Mouse (Mus musculus): ENCODE results near the gene Sugp1. TPM values are rescaled to one million over a fixed set of nuclear protein-coding genes. Genes with fewer than 3 reads are reported as not detected.

The Sugp1 gene
- polyA plus RNA-seq, 1 experiment from 2014 or later, result 36.3 TPM

GRCm38 (mm10) chr8:70089296-70089960 lies 46.8 kb downstream of the Sugp1 start:
- Histone ChIP-seq H3K4me1 (replicated peaks) (peaks cover 13% of the 10 kb centered on the region), H3K9ac (no peak overlapping the region), H3K27ac (no peak overlapping the region), H3K27me3 (replicated peaks) (peaks cover 72% of the 10 kb centered on the region), H3K4me3 (replicated peaks) (no peak overlapping the region), H3K4me2 (replicated peaks) (no peak overlapping the region), H3K36me3 (no peaks in the 10 kb centered on the region), H3K9me3 (no peaks in the 10 kb centered on the region)
- ATAC-seq, result no peak
- 60% methylated on average over 9 of the region's 9 CpGs for WGBS

GRCm38 (mm10) chr8:70092786-70093185 lies 50.2 kb downstream of the Sugp1 start:
- Histone ChIP-seq H3K9ac (no peak overlapping the region), H3K4me2 (replicated peaks) (no peak overlapping the region), H3K27ac (no peak overlapping the region), H3K9me3 (0 out of 2 replicates have a peak, but pooled peaks cover under 1% of the 10 kb centered on the region), H3K4me3 (replicated peaks) (no peak overlapping the region), H3K4me1 (replicated peaks) (peaks cover 6% of the 10 kb centered on the region), H3K36me3 (no peaks in the 10 kb centered on the region), H3K27me3 (replicated peaks) (peaks cover 45% of the 10 kb centered on the region)
- 54% methylated on average over 8 of the region's 8 CpGs for WGBS
- ATAC-seq, result no peak

- Histone ChIP-seq H3K4me1 (replicated peaks) (no peaks in the 10 kb centered on the region), H3K9ac (no peak overlapping the region), H3K27ac (no peak overlapping the region), H3K4me3 (replicated peaks) (no peak overlapping the region), H3K36me3 (no peaks in the 10 kb centered on the region), H3K9me3 (0 out of 2 replicates have a peak, but pooled peaks cover 2% of the 10 kb centered on the region), H3K27me3 (replicated peaks) (peaks cover 7% of the 10 kb centered on the region), H3K4me2 (replicated peaks) (no peak overlapping the region)
- 70% methylated on average over 8 of the region's 8 CpGs for WGBS
- no peak for ATAC-seq
Measured at GRCm38 (mm10) chr8:70099276-70099675, 56.7 kb downstream of the Sugp1 start.

- no peaks in the 10 kb centered on the region for H3K36me3 ChIP-seq
- no peaks in the 10 kb centered on the region for H3K4me1 ChIP-seq (replicated peaks)
- H3K27me3 ChIP-seq (replicated peaks), result 0 out of 2 replicates have a peak, but pooled peaks cover under 1% of the 10 kb centered on the region
- ATAC-seq, result no peak
- H3K4me2 ChIP-seq (replicated peaks), result no peak overlapping the region
- WGBS, result 84% methylated on average over 8 of the region's 8 CpGs
- H3K9me3 ChIP-seq, result 0 out of 2 replicates have a peak, but pooled peaks cover 2% of the 10 kb centered on the region
- H3K4me3 ChIP-seq (replicated peaks), result no peak overlapping the region
- no peak overlapping the region for H3K27ac ChIP-seq
- H3K9ac ChIP-seq, result no peak overlapping the region
Measured at GRCm38 (mm10) chr8:70100241-70100640, 57.6 kb downstream of the Sugp1 start.

- Histone ChIP-seq H3K4me3 (replicated peaks) (no peak overlapping the region), H3K9ac (no peak overlapping the region), H3K36me3 (no peaks in the 10 kb centered on the region), H3K27ac (no peak overlapping the region), H3K9me3 (no peaks in the 10 kb centered on the region), H3K4me1 (replicated peaks) (no peaks in the 10 kb centered on the region), H3K27me3 (replicated peaks) (peaks cover 5% of the 10 kb centered on the region), H3K4me2 (replicated peaks) (no peak overlapping the region)
- ATAC-seq, result peak; percentile 63; the same call in 1 of the 2 replicates
- WGBS, result 13% methylated on average over 6 of the region's 6 CpGs
Measured at GRCm38 (mm10) chr8:70104506-70104905, 61.9 kb downstream of the Sugp1 start.

GRCm38 (mm10) chr8:70104922-70105321 lies 62.3 kb downstream of the Sugp1 start:
- no peak overlapping the region for H3K27ac ChIP-seq
- H3K36me3 ChIP-seq, result no peaks in the 10 kb centered on the region
- no peak for ATAC-seq
- 74% methylated on average over 7 of the region's 7 CpGs for WGBS
- no peak overlapping the region for H3K4me2 ChIP-seq (replicated peaks)
- H3K9ac ChIP-seq, result no peak overlapping the region
- H3K27me3 ChIP-seq (replicated peaks), result peaks cover 9% of the 10 kb centered on the region
- no peaks in the 10 kb centered on the region for H3K9me3 ChIP-seq
- no peak overlapping the region for H3K4me3 ChIP-seq (replicated peaks)
- H3K4me1 ChIP-seq (replicated peaks), result no peaks in the 10 kb centered on the region

GRCm38 (mm10) chr8:70110451-70110850 lies 67.8 kb downstream of the Sugp1 start:
- no peak overlapping the region for H3K9ac ChIP-seq
- no peaks in the 10 kb centered on the region for H3K9me3 ChIP-seq
- peaks cover 4% of the 10 kb centered on the region; the same call in 1 of the 2 replicates for H3K4me1 ChIP-seq (replicated peaks)
- H3K4me2 ChIP-seq (replicated peaks), result no peak overlapping the region
- no peak overlapping the region for H3K27ac ChIP-seq
- no peaks in the 10 kb centered on the region for H3K36me3 ChIP-seq
- no peak overlapping the region for H3K4me3 ChIP-seq (replicated peaks)
- H3K27me3 ChIP-seq (replicated peaks), result peaks cover 61% of the 10 kb centered on the region
- WGBS, result 72% methylated on average over 2 of the region's 2 CpGs
- no peak for ATAC-seq

GRCm38 (mm10) chr8:70111192-70111795 lies 68.7 kb downstream of the Sugp1 start:
- WGBS, result 48% methylated on average over 23 of the region's 23 CpGs
- no peak overlapping the region for H3K4me3 ChIP-seq (replicated peaks)
- peaks cover 4% of the 10 kb centered on the region; the same call in 1 of the 2 replicates for H3K4me1 ChIP-seq (replicated peaks)
- H3K27me3 ChIP-seq (replicated peaks), result peaks cover 61% of the 10 kb centered on the region
- no peak overlapping the region for H3K4me2 ChIP-seq (replicated peaks)
- no peak overlapping the region for H3K9ac ChIP-seq
- no peaks in the 10 kb centered on the region for H3K36me3 ChIP-seq
- ATAC-seq, result no peak
- no peaks in the 10 kb centered on the region for H3K9me3 ChIP-seq
- no peak overlapping the region for H3K27ac ChIP-seq

- Histone ChIP-seq H3K9ac (no peak overlapping the region), H3K9me3 (no peaks in the 10 kb centered on the region), H3K4me1 (replicated peaks) (peaks cover 4% of the 10 kb centered on the region; the same call in 1 of the 2 replicates), H3K27ac (no peak overlapping the region), H3K36me3 (no peaks in the 10 kb centered on the region), H3K4me2 (replicated peaks) (no peak overlapping the region; the same call in 1 of the 2 replicates), H3K27me3 (replicated peaks) (peaks cover 72% of the 10 kb centered on the region), H3K4me3 (replicated peaks) (no peak overlapping the region)
- WGBS, result 9% methylated on average over 43 of the region's 43 CpGs
- ATAC-seq, result no peak
Measured at GRCm38 (mm10) chr8:70112401-70113016, 69.9 kb downstream of the Sugp1 start.

GRCm38 (mm10) chr8:70114488-70114887 lies 71.9 kb downstream of the Sugp1 start:
- Histone ChIP-seq H3K9me3 (no peaks in the 10 kb centered on the region), H3K36me3 (no peaks in the 10 kb centered on the region), H3K4me2 (replicated peaks) (no peak overlapping the region), H3K9ac (no peak overlapping the region), H3K27me3 (replicated peaks) (peaks cover 86% of the 10 kb centered on the region), H3K4me1 (replicated peaks) (peaks cover 4% of the 10 kb centered on the region; the same call in 1 of the 2 replicates), H3K4me3 (replicated peaks) (no peak overlapping the region), H3K27ac (no peak overlapping the region)
- ATAC-seq, result no peak
- WGBS, result 23% methylated on average over 6 of the region's 6 CpGs

- no peaks in the 10 kb centered on the region for H3K9me3 ChIP-seq
- no peak for ATAC-seq
- no peak overlapping the region for H3K9ac ChIP-seq
- peaks cover 86% of the 10 kb centered on the region for H3K27me3 ChIP-seq (replicated peaks)
- H3K36me3 ChIP-seq, result no peaks in the 10 kb centered on the region
- no peak overlapping the region for H3K4me2 ChIP-seq (replicated peaks)
- no peak overlapping the region for H3K4me3 ChIP-seq (replicated peaks)
- peaks cover 4% of the 10 kb centered on the region; the same call in 1 of the 2 replicates for H3K4me1 ChIP-seq (replicated peaks)
- no peak overlapping the region for H3K27ac ChIP-seq
- WGBS, result 70% methylated on average over 13 of the region's 13 CpGs
Measured at GRCm38 (mm10) chr8:70114892-70115291, 72.3 kb downstream of the Sugp1 start.

GRCm38 (mm10) chr8:70117611-70118010 lies 75.0 kb downstream of the Sugp1 start:
- Histone ChIP-seq H3K9ac (no peak overlapping the region), H3K36me3 (no peaks in the 10 kb centered on the region), H3K4me1 (replicated peaks) (peaks cover 5% of the 10 kb centered on the region; the same call in 1 of the 2 replicates), H3K4me2 (replicated peaks) (no peak overlapping the region), H3K27ac (no peak overlapping the region), H3K27me3 (replicated peaks) (peaks cover 71% of the 10 kb centered on the region), H3K9me3 (no peaks in the 10 kb centered on the region), H3K4me3 (replicated peaks) (no peak overlapping the region)
- ATAC-seq, result 0 out of 2 replicates have a peak, but pooled peaks have one; percentile 42
- 7% methylated on average over 9 of the region's 9 CpGs for WGBS
